Mouse (Mus musculus): ENCODE measurements around the gene Cdc42bpg.

DNA sequence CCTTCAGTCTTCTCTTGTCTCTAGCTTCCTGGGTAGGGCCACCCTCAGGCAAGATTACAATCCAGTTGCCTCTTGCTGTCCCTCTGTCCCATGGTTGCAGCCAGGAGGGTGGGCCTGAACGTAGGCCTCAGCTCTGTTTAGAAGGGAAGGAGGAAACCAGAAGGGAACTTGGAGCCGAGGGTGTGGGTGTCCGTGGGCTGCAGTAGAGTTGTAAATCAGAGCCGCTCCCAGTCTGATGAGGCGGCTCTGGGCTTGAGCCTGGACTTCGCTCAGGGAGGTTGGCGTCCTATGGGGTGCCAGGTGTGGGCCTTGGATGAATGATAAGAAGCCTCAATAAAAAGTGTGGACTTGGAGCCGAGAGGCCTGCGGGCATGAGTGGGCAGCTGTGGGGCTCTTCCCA is 42.1 kb upstream of the Cdc42bpg start:
- TF ChIP-seq CTCF (IDR thresholded peaks at IDR 0.05; ENCODE audit: insufficient read depth, low read length): no peak
- no peak for TF ChIP-seq POLR2A (IDR thresholded peaks at IDR 0.05; ENCODE audit: borderline replicate concordance, extremely low read depth, low read depth, low read length)
